Mouse (Mus musculus) layer of hippocampus, postnatal 10 days (tissue): ENCODE measurements around the gene Gm3591. TPM values are rescaled to one million over a fixed set of nuclear protein-coding genes. Genes with fewer than 3 reads are reported as not detected.
"Not testable (repeated sequence)": the region's sequence is repeated elsewhere in the genome, so short reads cannot be mapped to it uniquely, and the experiment has no call there.

ENCODE experiments used
- DNase-seq, 2 experiments: peaks; one replicate each; pipeline ENCODE4 v3.0.0; 2021; ENCODE audit warnings: low spot score in 2 of 2
- long read RNA-seq: library from polyadenylated mRNA; stranded (forward); transcript quantifications from one replicate; pipeline ENCODE4 v2.0.0, GENCODE M21; 2023
- total RNA-seq, 2 experiments: library from RNA; stranded (reverse); gene quantifications; 2 replicates each; pipeline ENCODE4 v1.2.3; 2021

Gene Gm3591
- 1 to 10 TPM in 1 of 2 experiments, not detected in 1; 6.8 TPM for total RNA-seq
- long read RNA-seq, partial matches to known transcripts, result 0 of 18 reads
- long read RNA-seq, other reads (novel, unspliced or antisense), result 18 of 18 reads

DNA sequence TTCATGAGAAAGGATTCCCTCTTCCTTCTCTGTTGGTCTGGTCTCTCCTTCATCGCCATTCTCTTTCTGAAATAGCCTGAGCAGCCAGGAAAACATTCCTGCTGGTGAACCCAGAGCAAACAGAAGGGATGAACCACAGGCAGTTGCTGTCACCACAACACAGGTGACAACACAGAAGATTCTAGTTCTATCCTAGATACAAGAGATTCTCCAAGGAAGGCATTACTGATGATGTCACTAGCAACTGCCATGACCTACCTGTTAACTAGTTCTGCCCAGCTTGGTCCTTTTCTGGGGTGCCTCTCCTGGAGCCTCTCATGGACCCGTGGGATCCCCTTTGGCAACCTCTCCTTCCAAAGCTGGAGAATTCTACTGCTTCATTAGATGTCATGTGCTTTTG is at the start of gene Gm3591:
TSS of gene Gm3591 (minus strand) at position 101 of the 400 bp plus-strand sequence.
- DNase-seq, result not testable (repeated sequence)

DNA sequence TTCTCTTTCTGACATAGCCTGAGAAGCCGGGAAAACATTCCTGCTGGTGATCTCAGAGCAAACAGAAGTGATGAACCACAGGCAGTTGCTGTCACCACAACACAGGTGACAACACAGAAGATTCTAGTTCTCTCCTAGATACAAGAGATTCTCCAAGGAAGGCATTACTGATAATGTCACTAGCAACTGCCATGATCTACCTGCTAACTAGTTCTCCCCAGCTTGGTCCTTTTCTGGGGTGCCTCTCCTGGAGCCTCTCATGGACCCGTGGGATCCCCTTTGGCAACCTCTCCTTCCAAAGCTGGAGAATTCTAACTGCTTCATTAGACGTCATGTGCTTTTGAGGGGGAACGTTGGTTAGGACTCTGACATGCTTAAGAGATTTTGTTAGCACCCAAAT is 32.2 kb upstream of the Gm3591 start, which contains the start of gene Gm3594:
TSS of gene Gm3594 (minus strand) at position 101 of the 400 bp plus-strand sequence.
- not testable (repeated sequence) for DNase-seq

DNA sequence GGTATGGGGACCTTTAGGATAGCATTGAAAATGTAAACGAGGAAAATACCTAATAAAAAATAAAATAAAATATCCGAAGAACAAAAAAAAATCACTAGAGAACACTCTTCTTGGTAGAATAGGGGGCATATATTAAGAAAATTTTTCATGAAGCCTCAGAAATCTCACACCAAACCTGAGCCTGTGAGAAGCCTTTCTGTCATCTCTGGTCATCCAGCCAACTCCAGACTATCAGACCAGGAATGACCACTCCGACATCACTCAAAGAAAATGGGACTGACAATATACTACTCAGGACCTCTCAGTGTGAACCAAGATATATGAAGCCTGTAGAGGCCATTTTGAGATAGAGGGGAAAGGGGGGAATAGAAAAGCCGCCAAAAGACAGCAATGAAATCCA is 28.5 kb upstream of the Gm3591 start:
- not testable (repeated sequence) for DNase-seq

DNA sequence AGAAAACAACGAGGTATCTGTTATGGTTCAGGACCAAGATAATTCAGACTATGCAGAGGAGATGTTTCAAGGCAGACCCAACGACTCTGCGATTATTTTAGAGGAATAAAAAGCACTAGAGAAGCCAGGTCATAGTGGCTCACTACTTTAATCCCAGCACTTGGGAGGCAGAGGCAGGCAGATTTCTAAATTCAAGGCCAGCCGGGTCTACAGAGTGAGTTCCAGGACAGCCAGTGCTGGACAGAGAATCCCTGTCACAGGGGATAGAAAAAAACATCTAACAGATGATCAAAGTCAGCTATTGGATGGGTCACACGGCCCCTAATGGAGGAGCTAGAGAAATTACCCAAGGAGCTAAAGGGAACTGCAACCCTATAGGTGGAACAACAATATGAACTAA is 27.9 kb upstream of the Gm3591 start:
- DNase-seq, result not testable (repeated sequence)

DNA sequence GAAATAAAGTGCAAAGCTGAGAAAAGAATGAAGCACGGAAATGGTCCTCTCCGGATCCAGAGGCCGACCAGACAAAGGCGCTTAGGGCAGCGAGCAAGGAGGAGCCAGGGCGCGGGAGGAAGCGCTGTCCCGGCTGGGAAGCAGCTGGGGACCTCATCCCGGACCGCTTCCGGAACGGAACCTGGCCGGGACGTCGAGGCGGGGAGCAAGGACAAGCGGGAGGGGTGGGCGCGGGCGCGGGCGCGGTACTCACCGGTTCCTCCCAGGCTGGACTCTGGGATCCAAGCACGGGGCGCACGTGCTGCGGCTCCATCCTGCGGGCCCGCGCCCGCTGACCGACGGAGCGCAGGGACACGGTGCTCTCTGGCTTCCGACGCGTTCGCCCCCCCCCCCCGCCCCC is 14.5 kb upstream of the Gm3591 start:
- peak; percentile 32 to 44 for DNase-seq

DNA sequence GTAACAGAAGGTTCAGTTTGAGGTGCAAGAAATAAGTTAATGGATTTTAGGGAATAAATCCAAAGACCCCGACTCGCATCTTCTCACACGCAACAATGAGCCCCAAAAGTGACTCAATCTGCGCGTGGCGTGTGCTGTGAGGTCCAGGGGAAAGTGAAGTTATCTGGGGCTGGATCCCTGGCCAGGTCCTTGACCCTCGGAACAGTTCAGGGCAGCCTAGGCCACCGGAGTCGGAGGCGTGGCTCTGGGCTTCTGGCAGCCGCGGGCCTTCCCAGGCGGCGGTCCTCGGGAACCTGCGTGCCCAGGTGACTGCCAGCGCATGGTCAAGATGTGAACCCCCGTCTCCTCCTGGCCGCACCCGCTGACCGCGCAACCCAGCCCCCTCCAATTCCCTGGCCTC is 14.1 kb upstream of the Gm3591 start:
- DNase-seq, result not testable (repeated sequence)

DNA sequence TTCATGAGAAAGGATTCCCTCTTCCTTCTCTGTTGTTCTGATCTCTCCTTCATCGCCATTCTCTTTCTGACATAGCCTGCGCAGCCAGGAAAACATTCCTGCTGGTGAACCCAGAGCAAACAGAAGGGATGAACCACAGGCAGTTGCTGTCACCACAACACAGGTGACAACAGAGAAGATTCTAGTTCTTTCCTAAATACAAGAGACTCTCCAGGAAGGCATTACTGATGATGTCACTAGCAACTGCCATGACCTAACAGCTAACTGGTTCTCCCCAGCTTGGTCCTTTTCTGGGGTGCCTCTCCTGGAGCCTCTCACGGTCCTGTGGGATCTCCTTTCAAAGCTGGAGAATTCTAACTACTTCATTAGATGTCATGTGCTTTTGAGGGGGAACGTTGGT is 22.1 kb downstream of the Gm3591 start, which contains the start of gene Gm16440:
TSS of gene Gm16440 (minus strand) at position 101 of the 400 bp plus-strand sequence.
- DNase-seq, result not testable (repeated sequence)

Other genes with a start within 250 kb of the Gm3591 start
- gene Gm21560, start 193.2 kb downstream of the Gm3591 start, total RNA-seq, result 1 to 10 TPM; 1.5 to 2.8 TPM
- gene Gm3411, start 125.2 kb downstream of the Gm3591 start, total RNA-seq, result 1 to 10 TPM; 3.5 to 4.0 TPM
- not detected for gene Gm21103, start 107.6 kb downstream of the Gm3591 start, total RNA-seq
- not detected for gene Gm3618, start 68.8 kb downstream of the Gm3591 start, total RNA-seq
- gene Gm16440, start 22.2 kb downstream of the Gm3591 start, total RNA-seq, result not detected
- gene Gm3594, start 32.1 kb upstream of the Gm3591 start, total RNA-seq, result not detected
- not detected for gene Gm8356, start 124.8 kb upstream of the Gm3591 start, total RNA-seq
- gene Gm3629, start 178.1 kb upstream of the Gm3591 start, total RNA-seq, result under 1 TPM in 1 of 2 experiments, not detected in 1; 0.40 TPM
- gene Gm3460, start 209.9 kb upstream of the Gm3591 start, total RNA-seq, result not detected